Mouse (Mus musculus) midbrain, embryonic 15.5 days (tissue): ENCODE measurements around the gene Tubgcp5. TPM values are rescaled to one million over a fixed set of nuclear protein-coding genes. Genes with fewer than 3 reads are reported as not detected.

Experiments used
- ATAC-seq: fragments of 200-750 bp; cut with Nextera tagmentation; replicated peaks from 2 replicates; pipeline ENCODE4 v1.8.0; 2017; ENCODE audit warnings: moderate TSS enrichment
- H3K27ac ChIP-seq: fragments of 300-500 bp; sonication (generic); 2 replicates; pipeline ENCODE4 v1.5.1; 2015; ENCODE audit warnings: mild to moderate bottlenecking, inconsistent platforms
- H3K27me3 ChIP-seq: fragments of 300-500 bp; sonication (generic); replicated peaks from 2 replicates; pipeline ENCODE4 v1.6.1; 2015; ENCODE audit warnings: inconsistent platforms
- H3K36me3 ChIP-seq: fragments of 300-500 bp; sonication (generic); replicated peaks from 2 replicates; pipeline ENCODE4 v1.6.1; 2015; ENCODE audit warnings: inconsistent platforms
- H3K4me1 ChIP-seq: fragments of 300-500 bp; sonication (generic); 2 replicates; pipeline ENCODE4 v1.6.1; 2015; ENCODE audit warnings: inconsistent platforms
- H3K4me2 ChIP-seq: fragments of 300-500 bp; sonication (generic); 2 replicates; pipeline ENCODE4 v1.6.1; 2015; ENCODE audit warnings: inconsistent platforms, mild to moderate bottlenecking, moderate library complexity
- H3K4me3 ChIP-seq: fragments of 300-500 bp; sonication (generic); 2 replicates; pipeline ENCODE4 v1.5.1; 2015; ENCODE audit warnings: mild to moderate bottlenecking, inconsistent platforms
- H3K9ac ChIP-seq: fragments of 300-500 bp; sonication (generic); 2 replicates; pipeline ENCODE4 v1.6.1; 2015; ENCODE audit warnings: mild to moderate bottlenecking, inconsistent platforms
- H3K9me3 ChIP-seq: fragments of 300-500 bp; sonication (generic); 2 replicates; pipeline ENCODE4 v1.6.1; 2016; ENCODE audit warnings: inconsistent platforms
- WGBS: fragments of 180-500 bp; shearing (Covaris S2); methylation state at CpG from one replicate; pipeline ENCODE4 v1.1.7; 2015; ENCODE audit warnings: mixed read lengths; 5-methylcytosine and 5-hydroxymethylcytosine counted together
- polyA plus RNA-seq: library from polyadenylated mRNA; unstranded; fragments of >200 nt; fragmentation: Nextera tagmentation; extraction: Ambion mirVana; gene quantifications from 2 replicates; pipeline ENCODE4 v1.2.1, GENCODE M21; 2015

Gene Tubgcp5
- polyA plus RNA-seq, 1 experiment from 2014 or later: 42.9 TPM

- H3K36me3 ChIP-seq: peaks cover 35% of the 10 kb centered on the region
These were observed 83.8 kb downstream of the Tubgcp5 start for GRCm38 (mm10) chr7:55877721-55878120.

GRCm38 (mm10) chr7:55880882-55881281, 86.9 kb downstream of the Tubgcp5 start:
- 84% methylated on average over 9 of the region's 9 CpGs for WGBS
- ATAC-seq: no peak
- Histone ChIP-seq H3K9me3 (no peaks in the 10 kb centered on the region), H3K36me3 (peaks cover 17% of the 10 kb centered on the region; the same call in 1 of the 2 replicates), H3K9ac (no peak overlapping the region), H3K27me3 (no peaks in the 10 kb centered on the region), H3K27ac (no peak overlapping the region), H3K4me1 (no peaks in the 10 kb centered on the region), H3K4me3 (no peak overlapping the region), H3K4me2 (no peak overlapping the region)

More at GRCm38 (mm10) chr7:55877721-55878120, 83.8 kb downstream of the Tubgcp5 start:
- Histone ChIP-seq H3K27ac (no peak overlapping the region), H3K4me1 (no peaks in the 10 kb centered on the region), H3K27me3 (no peaks in the 10 kb centered on the region), H3K4me2 (no peak overlapping the region), H3K9ac (no peak overlapping the region), H3K4me3 (no peak overlapping the region), H3K9me3 (no peaks in the 10 kb centered on the region)
- WGBS: 93% methylated on average over 10 of the region's 10 CpGs
- ATAC-seq: no peak

Other genes starting within 250 kb of the Tubgcp5 start
- gene Siglech, start 26.0 kb upstream of the Tubgcp5 start, polyA plus RNA-seq: 1.8 and 2.2 TPM in 2 replicates
- 47.6 and 48.9 TPM in 2 replicates for gene Cyfip1, start 47.6 kb downstream of the Tubgcp5 start, polyA plus RNA-seq
- 31.1 and 31.4 TPM in 2 replicates for gene Nipa2, start 168.3 kb downstream of the Tubgcp5 start, polyA plus RNA-seq
- 29.2 and 30.2 TPM in 2 replicates for gene Nipa1, start 225.8 kb downstream of the Tubgcp5 start, polyA plus RNA-seq